Mouse (Mus musculus) stomach, postnatal 0 days (tissue): ENCODE data around the gene Zfp831.

Experiments
- CTCF ChIP-seq: IDR thresholded peaks from 2 replicates; pipeline ENCODE4 v1.5.1; 2016; ENCODE audit warnings: antibody characterized with exemption, low read depth, mild to moderate bottlenecking, moderate library complexity
- EP300 ChIP-seq: optimal IDR thresholded peaks from 2 replicates; pipeline ENCODE3; 2016; ENCODE audit warnings: antibody characterized with exemption

DNA sequence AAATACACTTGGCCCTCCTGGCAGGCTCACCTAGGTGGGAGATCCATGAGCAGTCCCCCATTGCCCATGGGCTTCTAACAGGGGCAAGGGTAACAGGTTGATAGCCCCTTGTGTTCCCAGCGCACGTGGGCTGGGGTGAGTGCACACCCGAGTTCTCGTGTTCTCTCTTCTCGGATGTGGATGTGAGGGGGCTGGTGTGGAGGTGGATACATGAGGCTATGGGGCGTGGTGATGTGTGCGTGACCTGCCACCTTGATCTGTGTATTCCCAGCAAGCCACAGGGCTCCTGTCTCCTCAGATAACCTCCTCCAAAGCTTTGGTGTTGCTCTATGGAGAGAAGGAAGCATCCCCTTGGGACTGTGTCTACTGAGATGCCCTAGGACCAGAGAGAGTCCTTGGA, 40.0 kb upstream of the Zfp831 start:
- TF ChIP-seq CTCF, result no peak
- no peak for TF ChIP-seq EP300
